Mouse (Mus musculus): Measurements from ENCODE around the gene Snhg11. TPM values are rescaled to one million over a fixed set of nuclear protein-coding genes. Genes with fewer than 3 reads are reported as not detected.

The Snhg11 gene
- total RNA-seq (2017) = not detected in 3 replicates

- no peak for ATAC-seq (replicated peaks; ENCODE audit: insufficient number of reproducible peaks, low FRiP score, low TSS enrichment, poor library complexity, severe bottlenecking)
These were observed at the start of gene Snhg11 for GRCm38 (mm10) chr2:158375443-158376122. Gene Snhg11, plus strand, starts transcription at chr2:158375638.

GRCm38 (mm10) chr2:158334356-158334755 lies 41.1 kb upstream of the Snhg11 start:
- no peak for ATAC-seq (replicated peaks; ENCODE audit: insufficient number of reproducible peaks, low FRiP score, low TSS enrichment, poor library complexity, severe bottlenecking)

GRCm38 (mm10) chr2:158337698-158338097 lies 37.7 kb upstream of the Snhg11 start:
- ATAC-seq (replicated peaks; ENCODE audit: insufficient number of reproducible peaks, low FRiP score, low TSS enrichment, poor library complexity, severe bottlenecking) = no peak

- 0 out of 2 replicates have a peak, but pooled peaks have one; percentile 59 for ATAC-seq (replicated peaks; ENCODE audit: insufficient number of reproducible peaks, low FRiP score, low TSS enrichment, poor library complexity, severe bottlenecking)
These were observed 35.4 kb upstream of the Snhg11 start for GRCm38 (mm10) chr2:158339948-158340564.

- no peak for ATAC-seq (replicated peaks; ENCODE audit: insufficient number of reproducible peaks, low FRiP score, low TSS enrichment, poor library complexity, severe bottlenecking)
These were observed 34.1 kb upstream of the Snhg11 start for GRCm38 (mm10) chr2:158341324-158341723.

- no peak for ATAC-seq (replicated peaks; ENCODE audit: insufficient number of reproducible peaks, low FRiP score, low TSS enrichment, poor library complexity, severe bottlenecking)
These were observed 31.9 kb upstream of the Snhg11 start for GRCm38 (mm10) chr2:158343495-158343894.

GRCm38 (mm10) chr2:158346467-158346866 lies 29.0 kb upstream of the Snhg11 start:
- ATAC-seq (replicated peaks; ENCODE audit: insufficient number of reproducible peaks, low FRiP score, low TSS enrichment, poor library complexity, severe bottlenecking) = no peak

GRCm38 (mm10) chr2:158347868-158348267 lies 27.6 kb upstream of the Snhg11 start:
- ATAC-seq (replicated peaks; ENCODE audit: insufficient number of reproducible peaks, low FRiP score, low TSS enrichment, poor library complexity, severe bottlenecking) = peak; percentile 84

GRCm38 (mm10) chr2:158352801-158353520 lies 22.5 kb upstream of the Snhg11 start:
- no peak for ATAC-seq (replicated peaks; ENCODE audit: insufficient number of reproducible peaks, low FRiP score, low TSS enrichment, poor library complexity, severe bottlenecking)

GRCm38 (mm10) chr2:158354348-158355114 lies 20.9 kb upstream of the Snhg11 start:
- no peak for ATAC-seq (replicated peaks; ENCODE audit: insufficient number of reproducible peaks, low FRiP score, low TSS enrichment, poor library complexity, severe bottlenecking)

- no peak for ATAC-seq (replicated peaks; ENCODE audit: insufficient number of reproducible peaks, low FRiP score, low TSS enrichment, poor library complexity, severe bottlenecking)
These were observed 20.2 kb upstream of the Snhg11 start for GRCm38 (mm10) chr2:158355238-158355637.

- no peak for ATAC-seq (replicated peaks; ENCODE audit: insufficient number of reproducible peaks, low FRiP score, low TSS enrichment, poor library complexity, severe bottlenecking)
These were observed 19.3 kb upstream of the Snhg11 start for GRCm38 (mm10) chr2:158356121-158356520.

GRCm38 (mm10) chr2:158359757-158360620 lies 15.4 kb upstream of the Snhg11 start:
- ATAC-seq (replicated peaks; ENCODE audit: insufficient number of reproducible peaks, low FRiP score, low TSS enrichment, poor library complexity, severe bottlenecking) = no peak

GRCm38 (mm10) chr2:158360873-158361677 lies 14.4 kb upstream of the Snhg11 start:
- peak; percentile 97 for ATAC-seq (replicated peaks; ENCODE audit: insufficient number of reproducible peaks, low FRiP score, low TSS enrichment, poor library complexity, severe bottlenecking)

GRCm38 (mm10) chr2:158361678-158362320 lies 13.6 kb upstream of the Snhg11 start:
- peak; percentile 20 for ATAC-seq (replicated peaks; ENCODE audit: insufficient number of reproducible peaks, low FRiP score, low TSS enrichment, poor library complexity, severe bottlenecking)

GRCm38 (mm10) chr2:158364175-158364574 lies 11.3 kb upstream of the Snhg11 start:
- no peak for ATAC-seq (replicated peaks; ENCODE audit: insufficient number of reproducible peaks, low FRiP score, low TSS enrichment, poor library complexity, severe bottlenecking)

All from monocyte, adult 5-6 weeks (primary cell).